Mouse (Mus musculus) forebrain, embryonic 12.5 days (tissue): ENCODE measurements around the gene Gm26558. TPM values are rescaled to one million over a fixed set of nuclear protein-coding genes. Genes with fewer than 3 reads are reported as not detected.

Experiments used
- ATAC-seq: fragments of 200-750 bp; cut with Nextera tagmentation; 2 replicates; pipeline ENCODE4 v1.8.0; 2017; ENCODE audit warnings: moderate TSS enrichment; ENCODE audit not compliant: low FRiP score
- H3K27ac ChIP-seq: fragments of 300-500 bp; sonication (generic); 2 replicates; pipeline ENCODE4 v1.5.1; 2016; ENCODE audit warnings: mild to moderate bottlenecking
- H3K27me3 ChIP-seq: fragments of 300-500 bp; sonication (generic); 2 replicates; pipeline ENCODE4 v1.6.1; 2016; ENCODE audit warnings: mild to moderate bottlenecking
- H3K36me3 ChIP-seq: fragments of 300-500 bp; sonication (generic); replicated peaks from 2 replicates; pipeline ENCODE4 v1.6.1; 2016; ENCODE audit warnings: mild to moderate bottlenecking
- H3K4me1 ChIP-seq: fragments of 300-500 bp; sonication (generic); 2 replicates; pipeline ENCODE4 v1.6.1; 2016
- H3K4me2 ChIP-seq: fragments of 300-500 bp; sonication (generic); 2 replicates; pipeline ENCODE4 v1.6.1; 2016; ENCODE audit warnings: mild to moderate bottlenecking, moderate library complexity
- H3K4me3 ChIP-seq: fragments of 300-500 bp; sonication (generic); replicated peaks from 2 replicates; pipeline ENCODE4 v1.5.1; 2016; ENCODE audit warnings: mild to moderate bottlenecking
- H3K9ac ChIP-seq: fragments of 300-500 bp; sonication (generic); 2 replicates; pipeline ENCODE4 v1.6.1; 2016; ENCODE audit warnings: mild to moderate bottlenecking
- H3K9me3 ChIP-seq: fragments of 300-500 bp; sonication (generic); 2 replicates; pipeline ENCODE4 v1.6.1; 2016
- WGBS: fragments of 180-500 bp; shearing (Covaris S2); methylation state at CpG from one replicate; pipeline ENCODE4 v1.1.7; 2016; 5-methylcytosine and 5-hydroxymethylcytosine counted together
- polyA plus RNA-seq: library from polyadenylated mRNA; unstranded; fragments of >200 nt; fragmentation: Nextera tagmentation; extraction: Ambion mirVana; gene quantifications from 2 replicates; pipeline ENCODE4 v1.2.1, GENCODE M21; 2016

The Gm26558 gene
- polyA plus RNA-seq, 1 experiment from 2014 or later = 4.4 TPM

DNA sequence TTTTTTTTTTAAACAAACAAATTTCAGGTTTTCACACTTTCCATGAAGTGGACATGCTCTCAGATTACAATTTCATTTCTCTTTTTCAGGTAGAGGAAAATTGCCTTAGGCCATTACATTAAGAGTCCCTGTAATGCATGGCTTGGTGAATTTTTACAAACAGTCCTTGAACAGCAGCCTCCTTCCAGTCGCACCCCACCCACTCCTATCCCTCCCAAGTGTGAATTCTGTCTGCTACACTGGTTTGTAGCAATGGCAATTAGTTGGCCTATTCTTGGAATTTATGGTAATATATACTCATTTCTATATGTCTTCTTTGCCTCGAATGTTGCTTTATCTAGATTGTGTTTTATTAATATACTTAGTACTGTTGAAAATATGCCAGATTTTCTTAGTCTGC lies 10.6 kb upstream of the Gm26558 start:
- 85% methylated on average over 2 of the region's 2 CpGs for WGBS
- Histone ChIP-seq H3K4me3 (no peak overlapping the region), H3K9ac (no peak overlapping the region)

DNA sequence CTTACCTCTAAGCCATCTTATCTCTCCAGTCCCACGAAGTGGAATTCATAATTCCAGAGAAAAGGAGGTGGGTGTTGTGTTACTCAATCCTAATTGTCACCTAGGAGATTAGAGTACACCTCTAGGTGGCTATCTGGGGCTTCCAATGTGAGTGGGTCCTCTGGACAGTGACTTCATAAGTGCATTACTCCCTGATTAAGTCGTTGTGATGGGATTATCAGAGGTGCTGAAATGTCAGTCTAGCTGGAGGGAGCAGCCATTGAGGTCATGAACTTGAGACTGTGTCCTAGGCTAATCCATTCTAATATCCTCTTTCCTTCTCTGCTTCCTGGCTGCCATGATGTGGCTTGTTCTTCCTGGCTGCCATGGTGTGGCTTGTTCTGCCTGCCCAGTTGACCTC lies 8.0 kb upstream of the Gm26558 start:
- Histone ChIP-seq H3K27ac (no peak overlapping the region), H3K4me1 (no peaks in the 10 kb centered on the region; the same call in 1 of the 2 replicates), H3K36me3 (no peaks in the 10 kb centered on the region), H3K4me2 (no peak overlapping the region), H3K27me3 (no peaks in the 10 kb centered on the region), H3K9ac (no peak overlapping the region), H3K4me3 (no peak overlapping the region), H3K9me3 (no peaks in the 10 kb centered on the region)
- no peak for ATAC-seq
- WGBS = 75% methylated on average over 2 of the region's 2 CpGs

More for the DNA sequence above, 10.6 kb upstream of the Gm26558 start:
- H3K4me2 ChIP-seq = no peak overlapping the region
- no peaks in the 10 kb centered on the region for H3K36me3 ChIP-seq
- H3K27me3 ChIP-seq = no peaks in the 10 kb centered on the region
- H3K27ac ChIP-seq = no peak overlapping the region
- no peaks in the 10 kb centered on the region for H3K9me3 ChIP-seq
- no peaks in the 10 kb centered on the region for H3K4me1 ChIP-seq
- ATAC-seq = no peak

- Histone ChIP-seq H3K4me1 (no peaks in the 10 kb centered on the region; the same call in 1 of the 2 replicates), H3K4me2 (no peak overlapping the region), H3K27me3 (no peaks in the 10 kb centered on the region), H3K36me3 (no peaks in the 10 kb centered on the region), H3K9ac (no peak overlapping the region), H3K9me3 (no peaks in the 10 kb centered on the region), H3K27ac (no peak overlapping the region), H3K4me3 (no peak overlapping the region)
- 88% methylated on average over 2 of the region's 2 CpGs for WGBS
- no peak for ATAC-seq
These were observed 7.3 kb upstream of the Gm26558 start for GRCm38 (mm10) chr2:70669241-70669640.

- Histone ChIP-seq H3K4me1 (peaks cover 17% of the 10 kb centered on the region), H3K9me3 (no peaks in the 10 kb centered on the region), H3K27ac (no peak overlapping the region), H3K9ac (no peak overlapping the region), H3K4me3 (no peak overlapping the region), H3K27me3 (no peaks in the 10 kb centered on the region), H3K4me2 (no peak overlapping the region), H3K36me3 (no peaks in the 10 kb centered on the region)
- ATAC-seq = no peak
- 91% methylated on average over 7 of the region's 7 CpGs for WGBS
These were observed 5.1 kb upstream of the Gm26558 start for GRCm38 (mm10) chr2:70667016-70667415.

DNA sequence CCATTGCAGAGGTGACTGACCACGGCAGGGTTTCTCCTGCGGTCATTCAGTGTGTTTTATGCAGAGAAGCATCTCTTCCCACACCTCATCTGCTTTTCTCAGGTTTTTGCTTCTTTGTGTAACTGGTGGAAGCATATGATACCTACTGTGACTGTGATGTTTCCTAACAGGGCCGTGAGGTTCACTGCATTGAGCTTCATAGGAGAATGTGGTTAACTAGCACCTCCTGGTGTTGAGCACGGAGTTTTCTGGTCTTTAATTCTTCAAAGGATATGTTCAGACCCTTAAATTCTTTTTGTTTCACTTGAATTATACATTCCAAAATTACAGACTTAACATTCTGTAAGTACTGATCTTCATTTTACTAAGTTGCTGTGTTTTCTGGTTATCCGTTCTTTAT lies 1.9 kb upstream of the Gm26558 start:
- Histone ChIP-seq H3K4me3 (no peak overlapping the region), H3K4me2 (no peak overlapping the region), H3K27ac (no peak overlapping the region), H3K9me3 (no peaks in the 10 kb centered on the region), H3K4me1 (peaks cover 23% of the 10 kb centered on the region), H3K9ac (no peak overlapping the region), H3K36me3 (no peaks in the 10 kb centered on the region), H3K27me3 (no peaks in the 10 kb centered on the region)
- WGBS = 79% methylated on average over 5 of the region's 5 CpGs
- no peak for ATAC-seq

- H3K27me3 ChIP-seq = 0 out of 2 replicates have a peak, but pooled peaks cover 6% of the 10 kb centered on the region
- peak within 1 kb of the TSS; percentile 82 for H3K4me3 ChIP-seq
- peak within 1 kb of the TSS; percentile 85 for H3K4me2 ChIP-seq
- peak within 1 kb of the TSS; percentile 87 for H3K27ac ChIP-seq
- no peaks in the 10 kb centered on the region for H3K9me3 ChIP-seq
- H3K4me1 ChIP-seq = peaks cover 23% of the 10 kb centered on the region
- H3K9ac ChIP-seq = peak within 1 kb of the TSS; percentile 97
- peak; percentile 96 for ATAC-seq
- 2% methylated on average over 61 of the region's 64 CpGs for WGBS
- H3K36me3 ChIP-seq = no peaks in the 10 kb centered on the region
These were observed 807 bp downstream of the Gm26558 start, which contains the start of gene Gorasp2 for GRCm38 (mm10) chr2:70660887-70661714. Gorasp2 (plus strand) TSS chr2:70661576.

- H3K27ac ChIP-seq = no peak overlapping the region
- H3K4me2 ChIP-seq = no peak overlapping the region
- H3K4me1 ChIP-seq = peaks cover 7% of the 10 kb centered on the region
- WGBS = 78% methylated on average over 7 of the region's 7 CpGs
- ATAC-seq = no peak
- H3K4me3 ChIP-seq = no peak overlapping the region
- H3K36me3 ChIP-seq = no peaks in the 10 kb centered on the region
- H3K9me3 ChIP-seq = no peaks in the 10 kb centered on the region
- H3K27me3 ChIP-seq = 0 out of 2 replicates have a peak, but pooled peaks cover 6% of the 10 kb centered on the region
- no peak overlapping the region for H3K9ac ChIP-seq
These were observed 4.8 kb downstream of the Gm26558 start for GRCm38 (mm10) chr2:70657083-70657482.

DNA sequence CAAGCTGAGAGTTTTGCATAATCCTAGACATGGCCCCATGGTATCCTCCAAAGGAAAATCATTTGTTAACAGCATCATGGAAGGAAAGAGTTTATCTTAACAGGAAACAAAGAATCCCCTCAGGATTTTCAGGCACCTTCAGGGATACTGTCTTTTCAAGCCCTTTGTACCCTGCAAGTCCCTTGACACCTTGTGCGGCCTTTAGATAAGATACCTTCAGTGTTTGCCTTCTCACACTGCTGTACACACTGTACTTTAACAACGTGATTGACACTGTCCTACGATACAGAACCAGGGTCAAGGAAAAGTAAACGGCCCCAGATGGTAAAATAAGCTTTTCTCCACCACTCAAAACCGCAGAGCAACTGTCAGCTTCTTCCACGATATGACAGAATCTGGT lies 10.1 kb downstream of the Gm26558 start:
- ATAC-seq = no peak
- Histone ChIP-seq H3K27ac (no peak overlapping the region), H3K4me3 (no peak overlapping the region), H3K9me3 (no peaks in the 10 kb centered on the region), H3K36me3 (no peaks in the 10 kb centered on the region), H3K9ac (no peak overlapping the region), H3K27me3 (no peaks in the 10 kb centered on the region), H3K4me2 (no peak overlapping the region), H3K4me1 (no peaks in the 10 kb centered on the region)
- 73% methylated on average over 6 of the region's 6 CpGs for WGBS

DNA sequence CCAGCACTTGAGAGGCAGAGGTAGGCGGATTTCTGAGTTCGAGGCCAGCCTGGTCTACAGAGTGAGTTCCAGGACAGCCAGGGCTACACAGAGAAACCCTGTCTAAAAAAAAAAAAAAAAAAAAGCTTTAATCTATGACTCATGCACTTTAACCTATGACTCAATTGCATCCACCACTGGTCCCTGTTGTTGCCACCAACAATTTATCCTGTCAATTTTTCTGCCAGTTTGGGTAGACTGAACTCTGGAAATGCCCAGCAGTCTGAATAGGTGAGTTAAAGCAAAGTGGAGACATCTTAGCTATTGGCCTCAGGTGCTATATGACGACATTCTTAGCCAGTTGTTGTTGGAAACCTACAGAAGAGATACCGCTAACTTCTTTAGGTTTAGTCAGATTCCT lies 12.4 kb downstream of the Gm26558 start:
- Histone ChIP-seq H3K27me3 (no peaks in the 10 kb centered on the region), H3K4me1 (no peaks in the 10 kb centered on the region), H3K9me3 (no peaks in the 10 kb centered on the region), H3K36me3 (no peaks in the 10 kb centered on the region), H3K27ac (no peak overlapping the region), H3K4me2 (no peak overlapping the region), H3K4me3 (no peak overlapping the region), H3K9ac (no peak overlapping the region)
- ATAC-seq = no peak
- 91% methylated on average over 4 of the region's 4 CpGs for WGBS

- Histone ChIP-seq H3K4me2 (no peak overlapping the region), H3K9ac (no peak overlapping the region), H3K9me3 (no peaks in the 10 kb centered on the region), H3K27me3 (no peaks in the 10 kb centered on the region), H3K4me1 (no peaks in the 10 kb centered on the region; the same call in 1 of the 2 replicates), H3K4me3 (no peak overlapping the region), H3K27ac (no peak overlapping the region), H3K36me3 (no peaks in the 10 kb centered on the region)
- ATAC-seq = no peak
- WGBS = 91% methylated on average over 5 of the region's 5 CpGs
These were observed 13.6 kb downstream of the Gm26558 start for GRCm38 (mm10) chr2:70648271-70648670.

DNA sequence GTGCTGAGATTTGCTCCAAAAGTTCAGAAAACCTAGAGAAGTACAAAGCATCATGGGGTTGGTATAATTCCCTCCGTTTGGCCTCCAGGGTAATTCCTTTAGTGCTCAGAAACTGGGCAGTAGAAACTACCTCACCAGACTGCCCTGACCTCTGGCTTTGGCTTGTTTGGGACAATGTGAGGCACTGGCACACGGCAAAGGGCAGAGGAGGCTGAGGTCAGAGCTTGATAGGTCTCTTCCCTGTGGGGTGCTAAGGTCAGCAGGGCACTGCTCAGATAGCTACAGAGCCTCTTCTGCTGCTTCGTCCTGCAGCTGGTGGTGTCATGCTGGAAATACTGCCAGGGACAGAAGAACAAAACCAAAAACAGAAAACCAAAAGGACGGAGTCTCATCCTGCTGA lies 14.2 kb downstream of the Gm26558 start:
- Histone ChIP-seq H3K27me3 (no peaks in the 10 kb centered on the region), H3K4me3 (no peak overlapping the region), H3K9ac (no peak overlapping the region), H3K4me2 (no peak overlapping the region), H3K27ac (no peak overlapping the region), H3K4me1 (no peaks in the 10 kb centered on the region; the same call in 1 of the 2 replicates), H3K36me3 (no peaks in the 10 kb centered on the region), H3K9me3 (no peaks in the 10 kb centered on the region)
- no peak for ATAC-seq
- 60% methylated on average over 4 of the region's 4 CpGs for WGBS

GRCm38 (mm10) chr2:70645266-70645780 lies 16.6 kb downstream of the Gm26558 start:
- H3K27ac ChIP-seq = no peak overlapping the region
- H3K9ac ChIP-seq = no peak overlapping the region
- H3K4me1 ChIP-seq = no peaks in the 10 kb centered on the region; the same call in 1 of the 2 replicates
- no peaks in the 10 kb centered on the region for H3K9me3 ChIP-seq
- 72% methylated on average over 6 of the region's 6 CpGs for WGBS
- H3K4me3 ChIP-seq = no peak overlapping the region
- H3K4me2 ChIP-seq = no peak overlapping the region
- no peaks in the 10 kb centered on the region for H3K36me3 ChIP-seq
- H3K27me3 ChIP-seq = no peaks in the 10 kb centered on the region
- ATAC-seq = no peak
